Mouse (Mus musculus): ENCODE data around the gene Ankrd33b. TPM values are rescaled to one million over a fixed set of nuclear protein-coding genes. Genes with fewer than 3 reads are reported as not detected.

Gene Ankrd33b
- polyA plus RNA-seq, 1 experiment from 2014 or later: 0.50 TPM

DNA sequence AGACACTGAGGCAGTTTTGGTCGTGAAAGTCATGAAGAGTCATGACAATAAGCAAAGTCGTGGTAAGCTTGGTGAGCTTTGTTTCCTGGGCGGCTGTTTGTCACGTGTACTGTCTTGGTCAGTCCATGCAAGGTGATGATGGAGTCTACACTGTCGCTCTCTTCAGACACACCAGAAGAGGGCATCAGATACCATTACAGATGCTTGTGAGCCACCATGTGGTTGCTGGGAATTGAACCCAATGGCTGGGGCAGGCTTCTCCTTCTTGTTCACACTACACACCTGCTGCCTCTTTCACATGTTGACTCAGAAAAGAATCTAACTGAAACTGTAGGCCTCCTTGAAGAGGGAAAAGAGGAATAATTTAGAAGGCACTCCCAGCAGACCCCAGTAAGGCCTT lies 19.3 kb downstream of the Ankrd33b start:
- no peak for ATAC-seq (ENCODE audit: low FRiP score, low read depth)
- Histone ChIP-seq H3K27me3 (no peaks in the 10 kb centered on the region), H3K4me3 (no peak overlapping the region), H3K9ac (no peak overlapping the region), H3K9me3 (no peaks in the 10 kb centered on the region), H3K4me2 (replicated peaks) (no peak overlapping the region), H3K4me1 (no peaks in the 10 kb centered on the region), H3K27ac (no peak overlapping the region), H3K36me3 (no peaks in the 10 kb centered on the region)
- 88% methylated on average over 5 of the region's 5 CpGs for WGBS

DNA sequence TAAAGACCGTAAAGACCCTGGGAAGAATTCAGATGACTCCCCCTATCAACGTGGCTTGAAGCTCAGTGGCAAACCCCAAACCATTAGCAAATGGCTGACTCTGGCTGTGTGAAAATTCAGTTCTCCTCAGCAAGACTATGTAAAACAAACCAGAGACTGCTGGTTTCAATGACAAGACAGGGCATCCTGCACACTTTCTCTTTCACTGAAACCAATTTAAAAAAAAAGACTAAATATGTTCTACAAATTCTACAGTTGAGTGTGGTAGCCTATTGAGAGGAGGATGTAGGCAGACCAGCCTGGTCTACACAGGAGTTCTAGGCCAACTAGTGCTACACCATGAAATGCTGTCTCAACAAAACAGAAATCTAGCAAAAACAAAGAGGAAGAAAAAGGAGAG lies 21.0 kb downstream of the Ankrd33b start:
- no peak for ATAC-seq (ENCODE audit: low FRiP score, low read depth)
- Histone ChIP-seq H3K9me3 (no peaks in the 10 kb centered on the region), H3K36me3 (no peaks in the 10 kb centered on the region), H3K27me3 (no peaks in the 10 kb centered on the region), H3K27ac (no peak overlapping the region), H3K4me2 (replicated peaks) (no peak overlapping the region), H3K4me1 (peaks cover 4% of the 10 kb centered on the region; the same call in 1 of the 2 replicates), H3K9ac (no peak overlapping the region), H3K4me3 (no peak overlapping the region)
- 58% methylated on average over 2 of the region's 2 CpGs for WGBS

DNA sequence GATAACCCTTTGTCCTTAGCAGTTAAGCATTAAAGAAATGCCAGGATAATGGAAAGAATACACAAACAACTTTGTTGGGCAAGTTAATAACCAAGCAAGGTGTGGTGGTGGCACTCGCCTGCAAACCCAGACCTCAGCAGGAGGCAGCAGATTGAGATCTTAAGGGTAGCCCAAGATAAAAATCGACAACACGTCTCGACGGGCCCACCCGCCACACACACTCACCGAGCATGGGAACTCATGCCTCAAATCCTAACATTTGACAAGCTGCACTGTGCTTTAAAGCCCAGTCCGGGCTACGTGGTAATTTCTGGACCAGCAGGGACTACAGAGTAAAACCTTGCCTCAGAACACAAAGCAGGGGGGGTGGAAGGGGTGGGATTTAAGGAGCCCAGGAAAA lies 22.2 kb downstream of the Ankrd33b start:
- Histone ChIP-seq H3K27me3 (no peaks in the 10 kb centered on the region), H3K4me3 (no peak overlapping the region), H3K36me3 (no peaks in the 10 kb centered on the region), H3K27ac (no peak overlapping the region), H3K9ac (no peak overlapping the region), H3K4me2 (replicated peaks) (no peak overlapping the region), H3K4me1 (peaks cover 4% of the 10 kb centered on the region; the same call in 1 of the 2 replicates), H3K9me3 (no peaks in the 10 kb centered on the region)
- 76% methylated on average over 9 of the region's 9 CpGs for WGBS
- ATAC-seq (ENCODE audit: low FRiP score, low read depth): no peak

DNA sequence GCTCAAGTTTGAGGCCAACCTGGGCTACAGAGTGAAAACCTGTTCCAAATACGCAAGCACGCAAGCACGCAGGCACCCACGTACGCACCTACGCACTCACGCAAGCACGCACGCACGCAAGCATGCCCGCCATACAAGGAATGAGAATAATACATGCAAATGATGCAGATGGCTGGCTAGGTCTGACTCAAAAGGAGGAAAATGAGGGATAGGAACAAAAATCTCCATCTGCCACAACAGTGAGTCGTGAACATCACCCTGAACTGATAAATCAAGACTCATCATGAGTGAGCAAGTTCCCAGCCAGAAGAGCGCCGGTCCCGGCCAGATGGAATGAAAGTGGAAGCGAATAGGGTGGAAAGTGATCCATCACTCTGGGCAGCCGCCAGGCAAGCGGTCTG lies 22.7 kb downstream of the Ankrd33b start:
- no peak for ATAC-seq (ENCODE audit: low FRiP score, low read depth)
- no peak overlapping the region for H3K27ac ChIP-seq
- no peaks in the 10 kb centered on the region for H3K9me3 ChIP-seq
- no peak overlapping the region for H3K4me3 ChIP-seq
- no peaks in the 10 kb centered on the region for H3K27me3 ChIP-seq
- peaks cover 4% of the 10 kb centered on the region; the same call in 1 of the 2 replicates for H3K4me1 ChIP-seq
- H3K36me3 ChIP-seq: no peaks in the 10 kb centered on the region
- no peak overlapping the region for H3K9ac ChIP-seq
- H3K4me2 ChIP-seq (replicated peaks): no peak overlapping the region
- 85% methylated on average over 18 of the region's 18 CpGs for WGBS

DNA sequence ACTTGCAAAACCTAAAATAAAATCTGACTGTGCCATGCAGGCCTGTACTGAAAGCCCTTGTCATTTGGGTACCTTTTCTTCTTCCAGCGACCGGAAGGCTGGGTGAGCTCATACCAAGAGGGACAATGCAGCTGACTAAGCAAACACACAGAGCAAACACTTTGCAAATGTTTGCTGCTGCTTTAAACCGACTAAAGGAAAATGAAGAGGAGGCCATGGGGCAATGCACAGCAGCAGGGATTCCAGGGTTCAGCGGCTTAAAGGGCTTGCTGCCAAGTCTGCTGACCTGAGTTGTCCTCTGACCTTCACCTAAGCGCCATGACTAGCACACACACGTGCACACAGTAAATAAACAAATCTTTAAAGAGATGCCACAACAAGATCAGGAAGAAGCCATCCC lies 23.9 kb downstream of the Ankrd33b start:
- WGBS: 38% methylated on average over 6 of the region's 6 CpGs
- no peak overlapping the region for H3K9ac ChIP-seq
- H3K27me3 ChIP-seq: no peaks in the 10 kb centered on the region
- ATAC-seq (ENCODE audit: low FRiP score, low read depth): no peak
- no peak overlapping the region for H3K4me3 ChIP-seq
- H3K27ac ChIP-seq: no peak overlapping the region
- H3K9me3 ChIP-seq: no peaks in the 10 kb centered on the region
- peaks cover 4% of the 10 kb centered on the region; the same call in 1 of the 2 replicates for H3K4me1 ChIP-seq
- H3K4me2 ChIP-seq (replicated peaks): no peak overlapping the region
- no peaks in the 10 kb centered on the region for H3K36me3 ChIP-seq

DNA sequence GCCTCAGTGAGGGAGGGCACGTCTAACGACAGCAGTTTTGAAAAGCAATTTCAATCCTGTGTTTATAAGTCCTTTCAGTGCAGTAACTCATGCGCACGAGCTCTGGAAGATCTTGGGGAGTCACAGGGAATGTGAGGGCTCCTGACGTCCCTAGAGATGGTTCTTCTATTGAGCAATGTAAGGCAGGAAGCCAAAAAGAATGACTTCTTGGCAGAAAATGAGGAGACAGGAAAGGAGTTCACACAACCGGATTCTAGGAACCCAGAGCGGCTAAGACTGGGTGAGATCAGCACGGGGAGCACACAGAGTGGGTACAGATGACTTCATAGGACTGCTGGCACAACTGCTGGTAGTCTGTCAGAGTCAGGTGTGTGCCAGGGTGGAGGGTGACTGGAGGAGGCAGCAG lies 25.0 kb downstream of the Ankrd33b start:
- Histone ChIP-seq H3K4me2 (replicated peaks) (no peak overlapping the region), H3K4me3 (no peak overlapping the region), H3K4me1 (peaks cover 4% of the 10 kb centered on the region; the same call in 1 of the 2 replicates), H3K9me3 (no peaks in the 10 kb centered on the region), H3K27me3 (no peaks in the 10 kb centered on the region), H3K27ac (no peak overlapping the region), H3K9ac (no peak overlapping the region), H3K36me3 (no peaks in the 10 kb centered on the region)
- WGBS: 43% methylated on average over 8 of the region's 8 CpGs
- no peak for ATAC-seq (ENCODE audit: low FRiP score, low read depth)

DNA sequence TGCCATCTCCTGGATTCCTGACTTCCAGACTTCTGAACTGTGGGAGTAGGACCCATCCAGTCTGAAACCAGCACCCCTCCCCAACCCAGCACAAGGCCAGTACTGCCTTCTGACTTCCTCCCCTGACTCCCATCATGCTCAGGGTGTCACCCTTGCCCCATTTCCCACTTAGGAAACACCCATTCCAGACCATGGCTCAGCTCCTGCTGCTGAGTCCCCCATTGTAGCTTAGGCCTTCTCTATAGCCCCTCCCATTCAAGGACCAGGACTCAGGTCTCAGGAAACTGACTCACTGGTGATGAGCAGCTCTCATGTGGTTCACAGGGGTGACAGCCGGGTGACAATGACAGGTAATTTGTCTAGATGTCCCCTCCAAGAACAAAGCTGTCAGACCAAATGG lies 25.5 kb downstream of the Ankrd33b start:
- no peak overlapping the region for H3K4me2 ChIP-seq (replicated peaks)
- no peak overlapping the region for H3K9ac ChIP-seq
- no peak for ATAC-seq (ENCODE audit: low FRiP score, low read depth)
- H3K4me3 ChIP-seq: no peak overlapping the region
- no peaks in the 10 kb centered on the region for H3K9me3 ChIP-seq
- 37% methylated on average over 1 of the region's 1 CpGs for WGBS
- H3K36me3 ChIP-seq: no peaks in the 10 kb centered on the region
- H3K4me1 ChIP-seq: peaks cover 4% of the 10 kb centered on the region; the same call in 1 of the 2 replicates
- H3K27me3 ChIP-seq: no peaks in the 10 kb centered on the region
- no peak overlapping the region for H3K27ac ChIP-seq

DNA sequence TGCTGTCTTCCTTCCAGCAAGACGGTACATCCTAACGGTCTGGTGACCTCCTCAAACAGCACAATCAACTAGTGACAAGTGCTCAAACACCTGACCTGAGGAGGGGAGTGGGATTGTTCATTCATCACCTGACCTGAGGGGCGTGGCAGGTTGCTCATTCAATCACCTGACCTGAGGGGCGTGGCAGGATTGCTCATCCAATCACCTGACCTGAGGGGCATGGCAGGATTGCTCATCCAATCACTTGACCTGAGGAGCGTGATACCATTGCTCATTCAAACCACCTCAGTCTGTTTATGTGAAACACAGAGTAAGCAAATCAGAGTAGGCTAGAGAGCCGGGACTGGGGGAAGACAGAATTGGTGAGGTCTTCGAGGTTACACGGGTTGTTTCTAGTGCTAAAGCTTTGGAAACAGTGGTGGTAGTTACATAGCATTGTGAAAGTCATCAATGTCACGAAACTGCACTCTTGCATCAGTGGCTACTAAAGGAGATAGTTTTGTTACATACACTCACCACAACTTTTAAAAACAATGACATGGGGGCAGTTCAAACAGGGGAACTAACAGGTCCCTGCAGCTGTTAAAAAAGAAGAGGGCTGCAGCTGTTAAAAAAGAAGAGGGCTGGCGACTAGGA lies 28.8 kb downstream of the Ankrd33b start:
- 73% methylated on average over 10 of the region's 10 CpGs for WGBS
- H3K9ac ChIP-seq: no peak overlapping the region
- ATAC-seq (ENCODE audit: low FRiP score, low read depth): no peak
- H3K4me1 ChIP-seq: peaks cover 4% of the 10 kb centered on the region; the same call in 1 of the 2 replicates
- no peaks in the 10 kb centered on the region for H3K36me3 ChIP-seq
- no peak overlapping the region for H3K4me2 ChIP-seq (replicated peaks)
- no peak overlapping the region for H3K4me3 ChIP-seq
- H3K9me3 ChIP-seq: no peaks in the 10 kb centered on the region
- H3K27ac ChIP-seq: no peak overlapping the region
- no peaks in the 10 kb centered on the region for H3K27me3 ChIP-seq

DNA sequence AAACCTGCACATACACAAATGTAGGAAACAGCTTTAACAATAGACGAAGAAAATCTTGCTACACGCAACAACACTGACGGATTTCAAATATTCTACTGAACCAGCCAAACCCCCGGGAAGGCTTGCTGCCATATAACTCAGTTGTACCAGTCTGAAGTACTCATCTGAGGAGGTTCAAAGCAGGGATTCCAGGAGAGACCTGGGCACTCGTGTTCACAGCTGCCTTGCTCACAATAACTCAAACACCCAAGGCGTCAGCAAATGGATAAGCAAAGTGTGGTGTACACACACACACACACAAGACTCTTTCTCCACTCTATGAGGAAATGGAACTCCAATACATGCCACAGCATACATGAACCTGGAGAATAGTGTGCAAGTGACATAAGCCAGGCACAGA lies 29.5 kb downstream of the Ankrd33b start:
- Histone ChIP-seq H3K27me3 (no peaks in the 10 kb centered on the region), H3K9ac (no peak overlapping the region), H3K9me3 (no peaks in the 10 kb centered on the region), H3K36me3 (no peaks in the 10 kb centered on the region), H3K27ac (no peak overlapping the region), H3K4me1 (peaks cover 4% of the 10 kb centered on the region; the same call in 1 of the 2 replicates), H3K4me2 (replicated peaks) (no peak overlapping the region), H3K4me3 (no peak overlapping the region)
- WGBS: 80% methylated on average over 6 of the region's 6 CpGs
- ATAC-seq (ENCODE audit: low FRiP score, low read depth): no peak

DNA sequence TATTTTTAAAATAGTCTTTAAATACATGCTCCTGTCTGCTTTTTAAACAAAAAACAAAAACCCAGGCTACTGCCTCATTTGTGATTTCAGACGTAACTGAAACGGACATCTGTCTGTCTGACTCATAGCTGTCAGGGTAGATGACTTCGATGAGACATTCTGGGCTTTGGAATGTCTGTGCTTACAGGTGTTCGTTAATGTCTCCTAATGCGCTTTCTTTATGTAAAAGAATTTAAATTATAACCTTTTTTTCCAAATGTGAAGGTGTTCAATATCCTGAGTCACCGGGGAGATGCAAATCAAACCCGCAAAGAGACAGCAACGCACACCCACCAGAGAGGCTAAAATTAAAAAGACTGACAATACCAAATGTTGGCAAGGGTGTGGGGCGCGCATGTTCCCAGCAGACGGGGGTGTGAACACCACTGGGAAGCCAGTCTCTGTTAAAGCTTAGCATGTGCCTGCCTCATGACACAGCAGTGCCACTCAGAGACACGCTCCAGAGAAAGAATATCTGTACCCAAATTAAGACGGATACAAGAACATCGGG lies 30.3 kb downstream of the Ankrd33b start:
- no peaks in the 10 kb centered on the region for H3K36me3 ChIP-seq
- H3K27me3 ChIP-seq: no peaks in the 10 kb centered on the region
- H3K4me2 ChIP-seq (replicated peaks): no peak overlapping the region
- H3K9ac ChIP-seq: no peak overlapping the region
- H3K27ac ChIP-seq: no peak overlapping the region
- H3K4me3 ChIP-seq: no peak overlapping the region
- ATAC-seq (ENCODE audit: low FRiP score, low read depth): peak; percentile 51; the same call in 1 of the 2 replicates
- 79% methylated on average over 14 of the region's 14 CpGs for WGBS
- no peaks in the 10 kb centered on the region for H3K9me3 ChIP-seq
- peaks cover 1% of the 10 kb centered on the region; the same call in 1 of the 2 replicates for H3K4me1 ChIP-seq

DNA sequence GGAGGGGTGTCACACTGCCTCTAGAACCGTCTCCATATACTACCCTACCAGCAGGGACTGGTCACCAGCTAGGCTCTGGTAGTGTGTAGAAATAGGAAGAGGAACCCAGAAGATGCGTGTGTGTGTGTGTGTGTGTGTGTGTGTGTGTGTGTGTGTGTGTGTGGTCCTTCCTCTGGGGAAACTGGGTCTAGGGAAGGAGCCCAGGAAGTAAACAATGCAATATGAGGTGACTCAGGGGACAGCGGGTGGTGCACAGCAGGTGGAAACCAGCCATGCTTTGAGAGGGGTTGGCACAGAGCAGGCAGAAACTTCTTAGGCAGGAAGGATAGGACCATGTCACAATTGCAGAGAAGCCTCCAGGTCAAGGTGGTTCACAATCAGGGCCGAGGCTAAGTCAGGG lies 30.8 kb downstream of the Ankrd33b start:
- 69% methylated on average over 4 of the region's 4 CpGs for WGBS
- no peak for ATAC-seq (ENCODE audit: low FRiP score, low read depth)
- Histone ChIP-seq H3K36me3 (no peaks in the 10 kb centered on the region), H3K27ac (no peak overlapping the region), H3K27me3 (no peaks in the 10 kb centered on the region), H3K4me1 (no peaks in the 10 kb centered on the region), H3K4me3 (no peak overlapping the region), H3K9me3 (no peaks in the 10 kb centered on the region), H3K9ac (no peak overlapping the region), H3K4me2 (replicated peaks) (no peak overlapping the region)

DNA sequence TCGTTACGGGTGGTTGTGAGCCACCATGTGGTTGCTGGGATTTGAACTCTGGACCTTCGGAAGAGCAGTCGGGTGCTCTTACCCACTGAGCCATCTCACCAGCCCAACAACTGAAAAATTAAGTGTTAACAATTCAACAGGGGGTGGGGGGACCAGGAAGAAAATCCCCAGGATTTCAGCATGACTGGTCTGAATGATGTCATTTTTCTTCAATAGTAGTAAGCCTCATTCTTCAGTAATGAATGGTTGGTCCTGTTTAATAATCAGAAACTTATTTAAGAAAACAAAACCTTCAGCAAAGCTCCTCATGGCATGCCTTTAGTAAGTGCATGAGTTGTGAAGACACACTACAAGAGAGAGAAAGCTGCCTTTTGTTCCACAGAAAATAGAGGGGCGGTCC lies 32.7 kb downstream of the Ankrd33b start:
- H3K27ac ChIP-seq: no peak overlapping the region
- ATAC-seq (ENCODE audit: low FRiP score, low read depth): no peak
- H3K36me3 ChIP-seq: no peaks in the 10 kb centered on the region
- no peaks in the 10 kb centered on the region for H3K27me3 ChIP-seq
- no peak overlapping the region for H3K9ac ChIP-seq
- 94% methylated on average over 5 of the region's 5 CpGs for WGBS
- no peaks in the 10 kb centered on the region for H3K4me1 ChIP-seq
- H3K4me2 ChIP-seq (replicated peaks): no peak overlapping the region
- no peaks in the 10 kb centered on the region for H3K9me3 ChIP-seq
- H3K4me3 ChIP-seq: no peak overlapping the region
